Mouse (Mus musculus) bone marrow macrophage, adult 2 months (primary cell): ENCODE measurements around the gene Capn8.

Experiments used
- CTCF ChIP-seq: IDR thresholded peaks from 2 replicates; pipeline ENCODE4 v1.5.1; 2012; ENCODE audit warnings: low read depth, mild to moderate bottlenecking, low read length, moderate library complexity
- POLR2A ChIP-seq: IDR thresholded peaks from 2 replicates; pipeline ENCODE4 v1.6.1; 2012; ENCODE audit warnings: mild to moderate bottlenecking, low read depth, low read length, borderline replicate concordance

DNA sequence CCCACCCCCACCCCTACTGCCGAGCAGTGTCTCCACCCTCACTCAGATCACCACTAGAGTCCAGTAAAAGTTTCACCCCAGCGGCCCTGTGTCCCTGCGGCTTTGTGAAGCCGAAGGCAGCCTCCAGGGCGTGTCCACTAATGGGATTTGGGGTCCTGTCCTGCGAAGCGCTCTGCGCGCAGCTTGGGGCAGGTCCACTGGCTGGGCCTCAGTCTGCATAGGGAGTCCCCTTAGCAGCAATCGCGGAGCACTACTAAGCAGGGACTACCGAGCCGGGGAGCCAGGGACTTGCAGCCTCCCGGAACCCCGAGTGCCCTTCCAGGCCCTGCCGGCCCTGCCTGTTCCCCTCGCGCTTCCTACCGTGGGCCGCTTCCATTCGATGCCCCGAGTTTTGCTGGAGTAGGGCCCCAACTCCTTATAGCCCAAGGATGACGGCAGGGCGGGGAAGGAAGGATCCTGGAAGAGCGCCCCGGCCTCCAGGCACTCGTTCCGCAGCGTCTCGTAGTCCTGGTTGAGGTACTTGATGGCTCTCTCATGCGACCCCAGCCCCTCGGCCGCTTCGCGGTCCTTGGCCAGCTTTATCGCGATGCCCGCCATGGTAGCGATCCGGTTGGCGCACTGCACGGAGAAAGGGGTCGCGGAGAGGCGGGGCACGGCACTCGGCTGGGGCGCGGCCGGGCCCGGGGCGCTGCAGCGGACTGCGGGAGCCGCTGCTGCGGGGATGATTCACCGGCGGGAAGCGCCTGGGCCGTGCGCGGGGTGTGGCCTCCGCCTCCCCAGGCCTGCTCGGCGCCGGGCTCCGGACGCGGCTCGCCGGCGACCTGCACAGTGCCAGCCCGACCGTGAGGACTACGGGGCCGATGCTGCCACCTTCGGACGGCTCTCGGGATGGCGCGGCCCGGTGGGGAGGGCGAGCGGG, 47.8 kb upstream of the Capn8 start, which contains the start of gene Capn2:
- TF ChIP-seq CTCF (peak; percentile 23; the same call in 1 of the 2 replicates), POLR2A (no peak)
